Mouse (Mus musculus) ovary, adult 18-20 months (tissue): ENCODE results near the gene Ctc1.
A peak's percentile ranks its signal among the peaks of the same experiment; 100 is the strongest.
"Not testable (repeated sequence)": the region's sequence is repeated elsewhere in the genome, so short reads cannot be mapped to it uniquely, and the experiment has no call there.

ENCODE experiments used
- DNase-seq: peaks from one replicate; pipeline ENCODE4 v3.0.0; 2022; ENCODE audit warnings: low spot score, mixed read lengths

The Ctc1 gene

GRCm38 (mm10) chr11:69008182-69009121, 7.3 kb upstream of the Ctc1 start, which contains the start of gene Pfas:
Gene Pfas, minus strand, starts transcription at chr11:69008460.
- peak; percentile 83 for DNase-seq

DNA sequence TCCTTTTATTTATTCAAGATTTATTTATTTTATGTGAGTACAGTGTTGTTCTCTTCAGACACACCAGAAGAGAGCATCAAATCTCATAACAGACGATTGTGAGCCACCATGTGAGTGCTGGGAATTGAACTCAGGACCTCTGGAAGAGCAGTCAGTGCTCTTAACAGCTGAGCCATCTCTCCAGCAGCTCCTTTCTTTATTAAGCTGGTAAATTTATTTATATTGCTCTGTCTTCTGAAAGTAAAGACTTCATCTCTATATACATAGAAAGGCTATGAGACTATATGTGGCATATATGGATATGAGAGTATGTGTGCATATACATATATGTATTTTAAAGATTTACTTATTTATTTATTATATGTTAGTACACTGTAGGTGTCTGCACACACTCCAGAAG, 6.2 kb upstream of the Ctc1 start:
- no peak for DNase-seq

GRCm38 (mm10) chr11:69010400-69011323, 5.0 kb upstream of the Ctc1 start:
- DNase-seq: no peak

DNA sequence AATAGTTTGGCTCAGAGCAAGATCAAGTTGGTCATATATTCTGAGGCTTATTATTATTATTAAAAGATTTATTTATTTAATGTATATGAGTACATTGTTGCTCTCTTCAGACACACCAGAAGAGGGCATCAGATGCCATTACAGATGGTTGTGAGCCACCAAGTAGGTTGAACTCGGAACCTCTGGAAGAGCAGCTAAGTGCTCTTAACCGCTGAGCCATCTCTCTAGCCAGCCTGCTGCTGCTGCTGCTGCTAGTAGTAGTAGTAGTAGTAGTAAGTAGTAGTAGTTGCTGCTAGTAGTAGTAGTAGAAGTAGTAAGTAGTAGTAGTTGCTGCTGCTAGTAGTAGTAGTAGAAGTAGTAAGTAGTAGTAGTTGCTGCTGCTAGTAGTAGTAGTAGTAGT, 4.3 kb upstream of the Ctc1 start:
- not testable (repeated sequence) for DNase-seq

DNA sequence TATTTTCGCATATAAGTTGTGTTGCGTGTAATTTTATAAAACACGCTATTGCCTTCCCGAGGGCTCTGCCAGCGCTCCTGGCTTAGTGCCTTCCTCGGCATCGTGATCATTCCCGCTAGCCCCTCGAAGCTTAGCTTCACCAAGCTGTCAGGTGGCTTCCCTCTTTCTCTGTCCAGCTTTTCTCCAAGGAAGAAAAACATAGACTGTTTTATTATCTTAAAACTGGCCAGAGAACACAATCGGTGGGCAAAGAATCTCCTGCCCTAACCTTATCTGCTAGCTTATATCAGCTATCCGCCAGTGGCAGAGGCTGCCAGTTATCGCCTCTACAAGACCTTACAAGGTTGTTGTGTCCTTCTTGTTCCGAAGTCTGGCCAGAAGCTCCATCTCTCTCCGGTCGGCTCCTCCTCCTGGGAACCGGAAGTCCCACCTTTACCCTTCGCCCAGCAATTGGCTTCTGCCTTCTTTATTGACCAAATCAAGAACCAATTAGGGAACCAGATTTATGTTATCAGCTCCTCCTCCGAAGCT, 3.6 kb upstream of the Ctc1 start:
- peak; percentile 94 for DNase-seq

- DNase-seq: no peak
Observed at GRCm38 (mm10) chr11:69016755-69017154, 1.0 kb downstream of the Ctc1 start.

DNA sequence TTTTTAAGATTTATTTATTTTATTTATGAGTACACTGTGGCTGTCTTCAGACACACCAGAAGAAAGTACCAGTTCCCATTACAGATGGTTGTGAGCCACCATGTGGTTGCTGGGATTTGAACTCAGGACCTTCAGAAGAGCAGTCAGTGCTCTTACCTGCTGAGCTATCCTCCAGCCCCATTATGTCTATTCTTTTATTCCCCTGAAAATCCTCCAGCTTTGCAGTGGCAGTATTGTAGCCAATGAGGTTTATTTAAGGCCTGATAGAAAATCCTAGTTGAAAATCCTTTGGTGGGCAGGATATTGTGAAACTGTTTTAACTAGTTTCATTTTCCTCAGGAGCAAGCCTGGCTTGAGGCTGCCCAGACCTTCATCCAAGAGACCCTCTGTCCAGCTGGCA, 5.0 kb downstream of the Ctc1 start:
- no peak for DNase-seq

- no peak for DNase-seq
Observed at GRCm38 (mm10) chr11:69026562-69026961, 10.9 kb downstream of the Ctc1 start.

DNA sequence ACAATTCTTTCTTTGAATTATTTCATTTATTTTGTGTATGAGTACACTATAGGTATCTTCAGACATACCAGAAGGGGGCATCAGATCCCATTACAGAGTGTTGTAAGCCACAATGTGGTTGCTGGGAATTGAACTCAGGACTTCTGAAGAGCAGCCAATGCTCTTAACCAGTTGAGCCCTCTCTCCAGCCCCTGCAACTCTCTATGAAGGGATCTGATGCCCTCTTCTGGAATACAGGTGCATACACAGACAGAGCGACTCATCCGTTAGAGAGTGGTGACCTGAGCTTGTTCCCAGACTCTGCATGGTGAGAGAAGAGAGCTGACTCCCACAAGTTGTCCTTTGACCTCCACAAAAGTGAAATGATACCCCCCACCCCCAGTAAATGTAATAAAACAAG, 13.1 kb downstream of the Ctc1 start:
- DNase-seq: no peak

GRCm38 (mm10) chr11:69033552-69033951, 17.8 kb downstream of the Ctc1 start:
- no peak for DNase-seq

DNA sequence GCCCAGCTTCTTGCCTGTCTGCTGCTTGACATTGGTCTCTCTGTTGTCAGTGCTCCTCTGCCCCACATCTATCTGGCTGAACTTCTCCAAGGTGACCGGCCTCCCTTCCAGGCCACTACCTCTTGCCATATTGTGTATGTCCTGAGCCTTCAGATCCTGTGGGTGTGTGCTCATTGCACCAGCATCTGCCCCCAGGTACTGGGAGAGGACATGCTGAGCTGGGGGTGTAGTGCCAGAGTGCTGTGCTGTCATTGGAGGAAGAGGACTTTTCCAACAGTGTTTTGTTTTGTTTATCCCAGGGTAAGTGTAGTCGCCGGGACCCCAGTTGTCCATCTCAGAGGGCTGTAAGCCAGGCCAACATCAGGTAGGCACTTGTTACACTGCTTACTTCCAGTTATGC, 18.9 kb downstream of the Ctc1 start:
- DNase-seq: no peak

DNA sequence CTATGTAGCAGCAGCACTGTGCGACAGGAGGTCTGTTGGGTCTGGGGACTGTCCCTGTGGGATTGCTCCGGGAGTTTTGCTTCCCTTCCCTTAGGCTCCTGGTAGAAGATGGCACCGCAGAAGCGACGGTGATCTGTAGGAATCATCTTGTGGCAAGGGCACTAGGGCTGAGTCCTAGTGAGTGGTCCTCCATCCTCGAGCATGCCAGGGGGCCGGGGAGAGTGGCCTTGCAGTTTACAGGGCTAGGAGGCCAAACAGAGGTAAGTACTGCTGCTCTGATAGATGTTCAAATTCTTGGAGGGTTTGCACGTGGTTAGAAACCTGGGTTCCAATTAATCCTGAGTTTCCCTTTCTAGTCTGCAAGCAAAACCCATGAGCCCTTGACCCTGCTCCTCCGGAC, 19.7 kb downstream of the Ctc1 start:
- no peak for DNase-seq

DNA sequence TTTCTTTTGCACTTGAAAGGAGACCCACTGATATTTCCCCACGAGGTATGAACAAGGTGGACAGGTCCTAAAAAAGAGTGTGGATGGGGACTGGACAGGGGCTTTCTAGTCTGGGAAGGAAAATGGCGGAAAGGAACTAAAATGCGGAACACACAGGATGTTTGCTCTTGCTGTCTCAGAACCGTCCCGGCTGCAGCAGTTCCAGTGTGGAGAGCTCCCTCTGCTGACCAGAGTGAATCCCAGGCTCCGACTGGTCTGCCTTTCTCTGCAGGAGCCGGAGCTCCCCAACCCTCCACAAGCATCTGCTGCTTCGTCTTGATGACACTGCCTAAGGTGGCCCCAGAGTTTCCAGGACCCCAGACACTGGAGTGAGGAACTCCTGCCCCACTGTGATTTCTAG, 20.1 kb downstream of the Ctc1 start:
- peak; percentile 86 for DNase-seq

DNA sequence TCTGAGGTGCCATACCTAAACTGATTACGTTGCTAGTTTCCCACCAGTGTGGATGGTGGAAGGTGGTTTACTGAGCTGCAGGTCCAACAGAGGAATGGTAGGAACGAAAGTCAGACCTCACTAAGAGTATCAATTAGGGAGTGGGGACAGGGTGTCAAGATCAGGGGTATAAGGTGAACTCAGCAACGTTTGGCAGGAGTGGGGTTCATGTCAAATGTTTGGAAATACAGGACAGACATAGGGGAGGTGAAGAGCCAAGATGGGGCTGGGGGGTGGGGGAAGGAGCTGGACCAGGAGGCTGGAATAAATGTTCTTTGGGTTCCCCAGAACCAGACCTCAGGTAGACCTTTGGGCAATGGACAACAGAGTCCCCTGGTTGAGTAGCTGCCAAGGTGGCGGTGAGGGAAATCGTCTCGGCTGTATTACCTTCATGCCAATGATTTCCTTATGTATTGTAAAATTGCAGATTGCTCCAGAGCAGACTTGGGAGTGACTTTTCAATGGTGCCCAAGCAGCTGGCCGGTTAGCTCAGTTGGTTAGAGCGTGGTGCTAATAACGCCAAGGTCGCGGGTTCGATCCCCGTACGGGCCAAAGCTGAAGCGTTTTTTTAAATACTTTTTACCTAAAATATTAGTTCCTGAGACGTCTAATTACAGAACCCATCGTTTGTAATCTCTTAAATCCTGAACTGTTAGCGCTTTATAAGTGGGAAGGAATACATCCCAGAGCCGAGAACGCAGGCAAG, 20.9 kb downstream of the Ctc1 start:
- DNase-seq: peak; percentile 68

- peak; percentile 62 for DNase-seq
Observed at GRCm38 (mm10) chr11:69037231-69038061, 21.7 kb downstream of the Ctc1 start.

GRCm38 (mm10) chr11:69038173-69038572, 22.5 kb downstream of the Ctc1 start:
- DNase-seq: no peak

GRCm38 (mm10) chr11:69045531-69046394, 30.1 kb downstream of the Ctc1 start, which contains the start of gene Aurkb:
Gene Aurkb, plus strand, starts transcription at chr11:69045647.
- peak; percentile 72 for DNase-seq

- DNase-seq: no peak
Observed at GRCm38 (mm10) chr11:69046395-69046774, 30.7 kb downstream of the Ctc1 start.

- DNase-seq: no peak
Observed at GRCm38 (mm10) chr11:69047592-69047991, 31.9 kb downstream of the Ctc1 start.

DNA sequence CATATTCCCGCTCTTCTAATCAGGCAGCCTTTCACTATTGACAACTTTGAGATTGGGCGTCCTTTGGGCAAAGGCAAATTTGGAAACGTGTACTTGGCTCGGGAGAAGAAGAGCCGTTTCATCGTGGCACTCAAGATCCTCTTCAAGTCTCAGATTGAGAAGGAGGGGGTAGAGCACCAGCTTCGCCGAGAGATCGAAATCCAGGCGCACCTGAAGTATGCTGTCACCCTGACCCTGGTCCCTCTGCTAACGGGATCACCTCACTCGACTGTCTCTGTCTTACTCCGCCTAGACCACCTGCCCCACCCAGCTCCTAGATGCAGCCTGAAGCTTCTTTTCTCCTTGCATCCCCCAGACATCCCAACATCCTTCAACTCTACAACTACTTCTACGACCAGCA, 32.4 kb downstream of the Ctc1 start:
- DNase-seq: no peak
